Mouse (Mus musculus) spleen, adult 2 months (tissue): ENCODE results near the gene Bcl2l12. TPM values are rescaled to one million over a fixed set of nuclear protein-coding genes. Genes with fewer than 3 reads are reported as not detected.

Experiments
- DNase-seq, 2 experiments: peaks; one replicate each; pipeline versions ENCODE4 v3.0.0 to v3.0.0-alpha.2; 2012 to 2021; ENCODE audit warnings: low spot score in 2 of 2, low read depth in 1 of 2
- H3K27ac ChIP-seq: fragments of 200-500 bp; 2 replicates; pipeline ENCODE4 v1.5.1; 2012; ENCODE audit warnings: low read length, inconsistent platforms; ENCODE audit not compliant: insufficient read depth
- H3K27me3 ChIP-seq: fragments of 200-500 bp; 2 replicates; pipeline ENCODE4 v1.6.1; 2012; ENCODE audit warnings: mild to moderate bottlenecking, moderate library complexity, low read length, inconsistent platforms; ENCODE audit not compliant: control insufficient read depth, insufficient read depth
- H3K36me3 ChIP-seq: fragments of 200-500 bp; 2 replicates; pipeline ENCODE4 v1.6.1; 2012; ENCODE audit warnings: mild to moderate bottlenecking, low read length, inconsistent platforms; ENCODE audit not compliant: control insufficient read depth, insufficient read depth
- H3K4me1 ChIP-seq: fragments of 200-500 bp; 2 replicates; pipeline ENCODE4 v1.6.1; 2011; ENCODE audit warnings: inconsistent platforms; ENCODE audit not compliant: control insufficient read depth, insufficient read depth, insufficient read length
- H3K4me3 ChIP-seq: fragments of 200-500 bp; 2 replicates; pipeline ENCODE4 v1.5.1; 2011; ENCODE audit warnings: mild to moderate bottlenecking, inconsistent platforms; ENCODE audit not compliant: insufficient read depth, insufficient read length; ENCODE audit errors: extremely low read depth
- CTCF ChIP-seq: fragments of 200-500 bp; IDR thresholded peaks from 2 replicates; pipeline ENCODE4 v1.5.1; 2011; ENCODE audit warnings: mild to moderate bottlenecking, inconsistent platforms; ENCODE audit not compliant: insufficient read depth, insufficient read length, insufficient replicate concordance; ENCODE audit errors: extremely low read depth
- POLR2A ChIP-seq: fragments of 200-500 bp; IDR thresholded peaks from 2 replicates; pipeline ENCODE4 v1.6.1; 2011; ENCODE audit warnings: low read depth, low read length, inconsistent platforms
- WGBS: fragments of 180-500 bp; shearing (Covaris S2); methylation state at CpG from one replicate; pipeline ENCODE4 v1.1.7; 2018; 5-methylcytosine and 5-hydroxymethylcytosine counted together
- polyA plus RNA-seq: library from polyadenylated mRNA; depleted of rRNA; stranded (reverse); fragments of >200 nt; gene quantifications from 2 replicates; pipeline ENCODE4 v1.2.3, GENCODE M21; 2012; rRNA removed

Bcl2l12 gene
- 33.2 and 38.5 TPM in 2 replicates for polyA plus RNA-seq

DNA sequence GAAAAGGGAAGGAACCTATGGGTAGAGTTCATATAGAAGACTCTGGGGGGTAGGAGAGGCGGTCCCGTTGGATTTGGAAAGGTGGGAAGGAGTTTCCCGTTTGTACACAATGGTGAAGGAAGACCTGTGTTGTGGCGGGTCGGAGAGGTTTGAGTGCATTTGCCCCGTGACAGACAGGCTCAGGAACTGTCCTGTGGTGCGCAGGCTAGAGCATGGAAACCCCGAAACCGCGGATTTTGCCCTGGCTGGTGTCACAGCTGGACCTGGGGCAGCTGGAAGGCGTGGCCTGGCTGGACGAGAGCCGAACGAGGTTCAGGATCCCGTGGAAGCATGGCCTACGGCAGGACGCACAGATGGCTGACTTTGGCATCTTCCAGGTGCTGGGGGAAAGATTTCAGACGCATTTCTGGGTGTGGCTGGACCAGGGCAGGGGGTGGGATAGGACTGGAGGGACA, at the start of gene Bcl2l12:
Gene Bcl2l12, minus strand, starts transcription at position 212 of the 455 bp plus-strand sequence.
- WGBS, result under 1% methylated on average over 18 of the region's 18 CpGs
- Histone ChIP-seq H3K36me3 (peaks cover 35% of the 10 kb centered on the region), H3K27ac (peak within 1 kb of the TSS; percentile 82), H3K4me3 (peak within 1 kb of the TSS; percentile 75), H3K27me3 (no peaks in the 10 kb centered on the region), H3K4me1 (peaks cover 17% of the 10 kb centered on the region; the same call in 1 of the 2 replicates)
- DNase-seq, result no peak
- TF ChIP-seq CTCF (no peak), POLR2A (no peak)

DNA sequence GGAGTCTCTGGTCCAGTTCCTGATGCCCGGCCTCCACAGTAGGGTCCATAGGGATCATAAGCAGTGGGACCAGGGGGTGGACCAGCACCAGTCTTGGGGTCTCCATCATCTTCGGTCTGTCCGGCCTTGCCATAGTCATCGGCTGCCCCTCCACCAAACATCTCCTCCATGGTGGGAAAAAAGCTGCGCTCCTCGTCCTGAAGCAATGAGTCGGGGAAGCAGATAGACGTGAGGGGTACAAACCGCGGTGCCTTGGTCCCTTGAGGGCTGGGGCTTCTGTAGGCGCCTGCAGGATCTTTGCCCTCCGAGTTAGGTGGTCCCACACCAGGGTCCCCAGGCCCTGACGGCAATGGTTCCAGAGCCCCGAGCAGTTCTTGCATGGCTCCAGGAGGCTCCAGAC, 49.0 kb upstream of the Bcl2l12 start:
- 92% methylated on average over 14 of the region's 14 CpGs for WGBS
- no peak overlapping the region for H3K4me3 ChIP-seq
- TF ChIP-seq CTCF (no peak), POLR2A (no peak)
- no peaks in the 10 kb centered on the region for H3K27me3 ChIP-seq
- no peak for DNase-seq
- peaks cover 59% of the 10 kb centered on the region for H3K36me3 ChIP-seq
- H3K27ac ChIP-seq, result no peak overlapping the region
- H3K4me1 ChIP-seq, result peaks cover 6% of the 10 kb centered on the region; the same call in 1 of the 2 replicates

DNA sequence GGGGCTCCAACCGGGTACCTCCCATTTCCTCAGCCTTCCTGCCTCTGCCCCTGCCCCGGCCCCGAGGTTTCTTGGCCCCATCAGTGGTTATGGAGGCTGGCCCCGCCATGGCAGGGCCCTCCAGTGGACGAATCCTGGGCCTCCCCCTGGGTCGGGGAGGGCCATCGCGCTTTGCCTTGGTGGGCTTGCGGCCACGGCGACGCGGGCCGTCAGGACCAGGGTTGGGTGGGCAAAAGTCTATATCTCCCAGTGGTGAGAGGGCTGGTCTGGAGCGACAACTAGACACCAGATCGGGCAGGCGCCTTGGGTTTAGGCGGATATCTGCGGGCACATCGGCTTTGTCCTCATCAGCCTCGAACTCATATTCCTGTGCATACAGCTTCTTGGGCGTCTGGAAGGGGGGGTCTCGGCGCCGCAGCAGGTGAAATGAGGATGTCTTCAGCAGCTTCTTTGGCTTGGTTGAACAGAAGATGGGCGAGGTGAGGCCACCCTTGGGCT, 48.4 kb upstream of the Bcl2l12 start:
- 93% methylated on average over 26 of the region's 26 CpGs for WGBS
- Histone ChIP-seq H3K4me1 (peaks cover 4% of the 10 kb centered on the region; the same call in 1 of the 2 replicates), H3K36me3 (peaks cover 64% of the 10 kb centered on the region), H3K27me3 (no peaks in the 10 kb centered on the region), H3K27ac (no peak overlapping the region), H3K4me3 (no peak overlapping the region)
- no peak for DNase-seq
- TF ChIP-seq POLR2A (no peak), CTCF (no peak)

DNA sequence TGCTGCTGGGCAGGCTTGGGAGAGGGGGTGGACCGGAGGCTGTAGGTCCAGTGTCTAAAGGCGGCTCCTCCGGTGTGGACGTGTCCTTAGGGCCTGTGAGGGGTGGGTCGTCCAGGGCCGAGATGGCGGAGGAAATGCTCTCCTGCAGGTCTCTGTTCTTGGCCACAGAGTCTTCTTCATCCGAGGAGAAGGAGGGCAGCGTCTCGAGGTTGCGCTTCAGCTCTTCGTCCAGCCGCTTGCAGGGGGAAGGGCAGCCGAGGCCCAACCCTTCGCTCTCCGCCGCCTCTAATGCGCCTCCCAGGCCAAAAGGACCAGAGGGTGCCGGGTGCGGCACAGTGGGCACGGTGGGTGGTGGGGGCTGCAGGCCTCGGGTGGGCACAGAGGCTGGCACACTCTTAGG, 47.2 kb upstream of the Bcl2l12 start:
- Histone ChIP-seq H3K4me1 (no peaks in the 10 kb centered on the region), H3K36me3 (peaks cover 68% of the 10 kb centered on the region), H3K27ac (no peak overlapping the region), H3K27me3 (no peaks in the 10 kb centered on the region), H3K4me3 (no peak overlapping the region)
- WGBS, result 92% methylated on average over 22 of the region's 22 CpGs
- TF ChIP-seq POLR2A, result no peak
- TF ChIP-seq CTCF, result no peak
- no peak for DNase-seq

DNA sequence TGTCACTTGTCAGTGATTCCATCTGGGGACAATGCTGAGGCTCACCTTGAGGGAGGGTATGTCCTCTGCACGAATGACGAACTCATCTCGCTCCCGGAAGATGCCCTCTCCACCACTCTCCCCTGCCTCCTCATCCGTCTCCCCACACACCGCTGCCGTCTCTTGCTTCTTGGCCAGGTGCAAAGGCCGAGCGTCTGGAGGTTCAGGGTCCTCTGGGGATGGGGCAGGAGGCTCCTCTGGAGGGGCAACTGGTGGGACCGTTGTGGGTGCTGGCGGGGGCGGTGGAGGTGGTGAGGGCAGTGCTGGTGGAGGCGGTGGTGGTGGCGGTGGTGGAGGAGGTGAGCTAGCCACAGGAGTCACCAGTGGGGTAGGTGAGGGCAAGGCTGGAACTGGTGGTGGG, 44.8 kb upstream of the Bcl2l12 start:
- no peak for TF ChIP-seq CTCF
- 94% methylated on average over 14 of the region's 14 CpGs for WGBS
- H3K36me3 ChIP-seq, result peaks cover 57% of the 10 kb centered on the region

DNA sequence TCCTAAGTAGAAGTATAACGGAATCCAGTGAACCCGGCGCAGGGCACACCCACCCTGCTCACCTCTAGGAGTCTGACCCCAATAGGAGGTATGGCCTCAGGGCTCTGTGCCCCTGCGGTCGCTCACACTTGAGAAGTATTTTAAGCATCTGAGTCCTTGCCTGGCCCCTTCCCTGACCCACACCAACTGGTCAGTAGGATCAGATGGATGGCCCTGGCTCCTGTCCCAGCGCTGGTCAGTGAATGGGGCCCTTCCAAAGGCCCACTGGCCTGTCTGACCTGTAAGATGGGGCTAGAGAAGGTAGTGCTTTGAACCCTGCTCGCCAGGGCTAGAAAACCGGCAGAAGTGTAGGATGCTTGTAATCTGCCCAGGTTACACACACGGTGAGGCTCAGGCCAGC, 42.3 kb upstream of the Bcl2l12 start:
- Histone ChIP-seq H3K36me3 (peaks cover 39% of the 10 kb centered on the region), H3K27me3 (no peaks in the 10 kb centered on the region), H3K4me1 (no peaks in the 10 kb centered on the region), H3K27ac (no peak overlapping the region), H3K4me3 (no peak overlapping the region)
- DNase-seq, result no peak
- 94% methylated on average over 9 of the region's 9 CpGs for WGBS
- no peak for TF ChIP-seq CTCF
- TF ChIP-seq POLR2A, result no peak

More for the DNA sequence above, 44.8 kb upstream of the Bcl2l12 start:
- Histone ChIP-seq H3K4me1 (no peaks in the 10 kb centered on the region), H3K4me3 (no peak overlapping the region), H3K27ac (no peak overlapping the region), H3K27me3 (no peaks in the 10 kb centered on the region)
- DNase-seq, result no peak

DNA sequence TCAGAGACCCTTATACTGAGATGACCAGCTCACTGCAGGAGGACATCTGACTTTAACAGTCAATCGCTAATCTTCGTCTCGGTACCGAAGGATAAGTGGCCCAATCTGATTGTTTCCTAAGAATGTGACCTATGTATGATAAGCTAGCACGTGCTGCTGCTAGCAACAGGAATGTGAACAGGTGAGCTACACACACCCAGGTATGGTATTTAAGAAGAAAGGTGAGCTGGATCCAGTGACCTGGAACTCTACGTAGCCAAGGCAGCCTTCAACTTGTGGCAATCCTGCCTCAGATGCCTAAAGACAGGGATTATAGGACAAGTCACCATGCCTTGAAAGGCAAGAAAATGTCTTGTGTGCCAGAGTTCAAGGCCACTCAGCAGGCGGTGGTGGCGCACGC, 39.9 kb upstream of the Bcl2l12 start:
- TF ChIP-seq POLR2A, result no peak
- no peak for TF ChIP-seq CTCF
- no peak for DNase-seq
- 94% methylated on average over 9 of the region's 9 CpGs for WGBS
- Histone ChIP-seq H3K4me3 (no peak overlapping the region), H3K36me3 (peaks cover 43% of the 10 kb centered on the region), H3K27ac (no peak overlapping the region), H3K4me1 (no peaks in the 10 kb centered on the region), H3K27me3 (no peaks in the 10 kb centered on the region)
